8 mouse cellular contexts compared by ENCODE assay signal in the genomic region with DNA sequence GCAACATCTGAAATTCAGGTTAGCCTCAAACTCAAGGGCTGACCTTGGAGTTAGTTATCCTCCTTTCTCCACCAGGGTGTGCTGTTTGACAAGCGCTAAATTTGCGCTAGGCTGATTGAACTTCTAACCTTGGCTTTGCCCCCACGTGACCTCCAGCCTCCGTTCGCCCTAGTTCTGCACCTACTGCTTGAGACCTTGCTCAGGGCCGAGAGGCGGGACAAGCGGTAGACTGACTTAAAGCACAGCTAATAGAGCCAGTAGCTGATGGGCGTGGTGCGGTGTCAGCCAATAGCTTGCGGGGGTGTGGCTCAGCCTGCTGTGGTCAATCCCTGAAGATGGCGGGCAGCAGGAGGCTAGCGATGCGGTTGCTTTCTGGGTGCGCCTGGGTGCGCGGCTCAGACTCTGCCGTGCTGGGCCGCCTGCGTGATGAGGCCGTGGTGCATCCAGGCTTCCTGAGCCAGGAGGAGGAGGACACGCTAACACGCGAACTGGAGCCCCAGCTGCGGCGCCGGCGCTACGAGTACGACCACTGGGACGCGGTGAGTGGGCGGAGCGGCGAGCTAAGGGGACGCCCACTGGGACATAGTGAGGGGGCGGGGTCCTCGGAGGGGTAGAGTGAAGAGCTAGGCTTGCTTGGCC. TPM values are rescaled to one million over a fixed set of nuclear protein-coding genes. Genes with fewer than 3 reads are reported as not detected.
A peak's percentile ranks its signal among the peaks of the same experiment; 100 is the strongest.
DNase-seq lines count a peak whose midpoint lies in the region; ATAC-seq and TF ChIP-seq lines count a peak whose summit lies in the region.

A gene (plus strand): TSS at position 311 of the 639 bp plus-strand sequence.

- no peaks in the 10 kb centered on the region for H3K27me3 ChIP-seq in embryonic facial prominence, embryonic 13.5 days
- no peaks in the 10 kb centered on the region for H3K27me3 ChIP-seq in kidney, adult 2 months (replicated peaks; ENCODE audit: control insufficient read depth, insufficient read depth, low read length)
- H3K27me3 ChIP-seq in limb, embryonic 12.5 days, result no peaks in the 10 kb centered on the region
- H3K27me3 ChIP-seq in midbrain, embryonic 15.5 days (replicated peaks), result no peaks in the 10 kb centered on the region
- no peaks in the 10 kb centered on the region for H3K27me3 ChIP-seq in spleen, adult 2 months (ENCODE audit: control insufficient read depth, insufficient read depth, low read length)

- peaks cover 9% of the 10 kb centered on the region for H3K4me1 ChIP-seq in embryonic facial prominence, embryonic 13.5 days
- H3K4me1 ChIP-seq in kidney, adult 2 months (ENCODE audit: control insufficient read depth, insufficient read depth, low read length), result peaks cover 3% of the 10 kb centered on the region; the same call in 1 of the 2 replicates
- peaks cover 9% of the 10 kb centered on the region for H3K4me1 ChIP-seq in limb, embryonic 12.5 days (replicated peaks)
- peaks cover 15% of the 10 kb centered on the region for H3K4me1 ChIP-seq in midbrain, embryonic 15.5 days
- H3K4me1 ChIP-seq in spleen, adult 2 months (ENCODE audit: control insufficient read depth, insufficient read depth, insufficient read length), result no peaks in the 10 kb centered on the region; the same call in 1 of the 2 replicates

- H3K9me3 ChIP-seq in embryonic facial prominence, embryonic 13.5 days, result no peaks in the 10 kb centered on the region
- no peaks in the 10 kb centered on the region for H3K9me3 ChIP-seq in limb, embryonic 12.5 days
- no peaks in the 10 kb centered on the region for H3K9me3 ChIP-seq in midbrain, embryonic 15.5 days

- H3K4me2 ChIP-seq in embryonic facial prominence, embryonic 13.5 days, result peak within 1 kb of the TSS; percentile 76
- H3K4me2 ChIP-seq in limb, embryonic 12.5 days, result peak within 1 kb of the TSS; percentile 69
- H3K4me2 ChIP-seq in midbrain, embryonic 15.5 days, result peak within 1 kb of the TSS; percentile 57

- WGBS in embryonic facial prominence, embryonic 13.5 days, result under 1% methylated on average over 38 of the region's 38 CpGs
- WGBS in kidney, adult 2 months, result under 1% methylated on average over 38 of the region's 38 CpGs
- under 1% methylated on average over 38 of the region's 38 CpGs for WGBS in limb, embryonic 12.5 days
- under 1% methylated on average over 38 of the region's 38 CpGs for WGBS in midbrain, embryonic 15.5 days
- under 1% methylated on average over 38 of the region's 38 CpGs for WGBS in spleen, adult 2 months

- H3K4me3 ChIP-seq in embryonic facial prominence, embryonic 13.5 days, result peak within 1 kb of the TSS; percentile 82
- H3K4me3 ChIP-seq in kidney, adult 2 months (ENCODE audit: insufficient read depth, low read depth, low read length), result peak within 1 kb of the TSS; percentile 90
- peak within 1 kb of the TSS; percentile 79 for H3K4me3 ChIP-seq in limb, embryonic 12.5 days (replicated peaks)
- H3K4me3 ChIP-seq in midbrain, embryonic 15.5 days, result peak within 1 kb of the TSS; percentile 79
- H3K4me3 ChIP-seq in spleen, adult 2 months (ENCODE audit: extremely low read depth, insufficient read depth, insufficient read length), result peak within 1 kb of the TSS; percentile 76

- peak; percentile 96 for ATAC-seq in embryonic facial prominence, embryonic 13.5 days (ENCODE audit: insufficient number of reproducible peaks, insufficient read depth, low FRiP score, low TSS enrichment, low read depth)
- peak; percentile 99 for ATAC-seq in limb, embryonic 12.5 days (ENCODE audit: insufficient number of reproducible peaks, insufficient read depth, low FRiP score, low TSS enrichment, low read depth)
- peak; percentile 98 for ATAC-seq in midbrain, embryonic 15.5 days (replicated peaks)

- peak within 1 kb of the TSS; percentile 77 for H3K9ac ChIP-seq in embryonic facial prominence, embryonic 13.5 days
- peak within 1 kb of the TSS; percentile 55 for H3K9ac ChIP-seq in limb, embryonic 12.5 days (replicated peaks)
- H3K9ac ChIP-seq in midbrain, embryonic 15.5 days, result peak within 1 kb of the TSS; percentile 84

- no peak for TF ChIP-seq POLR2A in kidney, adult 2 months (IDR thresholded peaks at IDR 0.05; ENCODE audit: low read depth, low read length)
- TF ChIP-seq POLR2A in spleen, adult 2 months (IDR thresholded peaks at IDR 0.05; ENCODE audit: low read depth, low read length), result peak; percentile 28; the same call in 1 of the 2 replicates

- H3K36me3 ChIP-seq in embryonic facial prominence, embryonic 13.5 days, result peaks cover 67% of the 10 kb centered on the region
- H3K36me3 ChIP-seq in kidney, adult 2 months (ENCODE audit: control insufficient read depth, insufficient read depth, low read length), result no peaks in the 10 kb centered on the region; the same call in 1 of the 2 replicates
- H3K36me3 ChIP-seq in limb, embryonic 12.5 days, result peaks cover 66% of the 10 kb centered on the region
- H3K36me3 ChIP-seq in midbrain, embryonic 15.5 days (replicated peaks), result peaks cover 33% of the 10 kb centered on the region
- H3K36me3 ChIP-seq in spleen, adult 2 months (ENCODE audit: control insufficient read depth, insufficient read depth, low read length), result peaks cover 26% of the 10 kb centered on the region

- peak; percentile 93 for TF ChIP-seq CTCF in kidney, adult 2 months (conservative IDR thresholded peaks at IDR 0.05; ENCODE audit: insufficient read depth, insufficient read length, low read depth, low read length)
- peak; percentile 73; the same call in 1 of the 2 replicates for TF ChIP-seq CTCF in spleen, adult 2 months (IDR thresholded peaks at IDR 0.05; ENCODE audit: extremely low read depth, insufficient read depth, insufficient read length, insufficient replicate concordance)

- peak; percentile 97 for DNase-seq in 3134 (ENCODE audit: extremely low read depth, insufficient read length, low spot score)
- DNase-seq in adrenal gland, postnatal 36 days, result peak; percentile 97 to 98
- DNase-seq in heart, adult 18-20 months, result peak; percentile 96 to 99
- peak; percentile 99 for DNase-seq in kidney, adult 2 months
- peak; percentile 98 to 99 for DNase-seq in spleen, adult 2 months (ENCODE audit: low read depth in 1 of 2, low spot score in 2 of 2)

- peak within 1 kb of the TSS; percentile 74 for H3K27ac ChIP-seq in embryonic facial prominence, embryonic 13.5 days
- H3K27ac ChIP-seq in kidney, adult 2 months (ENCODE audit: insufficient read depth, low read depth, low read length), result peak within 1 kb of the TSS; percentile 82
- H3K27ac ChIP-seq in limb, embryonic 12.5 days, result 0 out of 2 replicates have a peak within 1 kb of the TSS, but pooled peaks have one; percentile 51
- H3K27ac ChIP-seq in midbrain, embryonic 15.5 days, result peak within 1 kb of the TSS; percentile 86
- H3K27ac ChIP-seq in spleen, adult 2 months (ENCODE audit: insufficient read depth, low read length), result no peak within 1 kb of the TSS

RNA-seq across cellular contexts. Expression of the gene that starts here (rescaled TPM):
- 10 to 100 TPM; 50.3 to 83.8 TPM for total RNA-seq in adrenal gland, postnatal 36 days (2021)
- polyA plus RNA-seq in embryonic facial prominence, embryonic 13.5 days (2015; fragmentation: Nextera tagmentation; extraction: Ambion mirVana), result 36.2 and 42.0 TPM in 2 replicates
- total RNA-seq in heart, adult 18-20 months (2021), result 10 to 100 TPM; 72.4 to 78.0 TPM
- 54.4 and 59.2 TPM in 2 replicates for polyA plus RNA-seq in kidney, adult 2 months (2012; rRNA removed)
- 37.6 and 39.8 TPM in 2 replicates for polyA plus RNA-seq in limb, embryonic 12.5 days (2016; fragmentation: Nextera tagmentation; extraction: Ambion mirVana)
- polyA plus RNA-seq in midbrain, embryonic 15.5 days (2015; fragmentation: Nextera tagmentation; extraction: Ambion mirVana), result 53.2 and 57.1 TPM in 2 replicates
- polyA plus RNA-seq in spleen, adult 2 months (2012; rRNA removed), result 20.3 and 22.3 TPM in 2 replicates
